Mouse (Mus musculus): Measurements from ENCODE around the gene Unc119b.
"Not testable (repeated sequence)": the region's sequence is repeated elsewhere in the genome, so short reads cannot be mapped to it uniquely, and the experiment has no call there.

The Unc119b gene

DNA sequence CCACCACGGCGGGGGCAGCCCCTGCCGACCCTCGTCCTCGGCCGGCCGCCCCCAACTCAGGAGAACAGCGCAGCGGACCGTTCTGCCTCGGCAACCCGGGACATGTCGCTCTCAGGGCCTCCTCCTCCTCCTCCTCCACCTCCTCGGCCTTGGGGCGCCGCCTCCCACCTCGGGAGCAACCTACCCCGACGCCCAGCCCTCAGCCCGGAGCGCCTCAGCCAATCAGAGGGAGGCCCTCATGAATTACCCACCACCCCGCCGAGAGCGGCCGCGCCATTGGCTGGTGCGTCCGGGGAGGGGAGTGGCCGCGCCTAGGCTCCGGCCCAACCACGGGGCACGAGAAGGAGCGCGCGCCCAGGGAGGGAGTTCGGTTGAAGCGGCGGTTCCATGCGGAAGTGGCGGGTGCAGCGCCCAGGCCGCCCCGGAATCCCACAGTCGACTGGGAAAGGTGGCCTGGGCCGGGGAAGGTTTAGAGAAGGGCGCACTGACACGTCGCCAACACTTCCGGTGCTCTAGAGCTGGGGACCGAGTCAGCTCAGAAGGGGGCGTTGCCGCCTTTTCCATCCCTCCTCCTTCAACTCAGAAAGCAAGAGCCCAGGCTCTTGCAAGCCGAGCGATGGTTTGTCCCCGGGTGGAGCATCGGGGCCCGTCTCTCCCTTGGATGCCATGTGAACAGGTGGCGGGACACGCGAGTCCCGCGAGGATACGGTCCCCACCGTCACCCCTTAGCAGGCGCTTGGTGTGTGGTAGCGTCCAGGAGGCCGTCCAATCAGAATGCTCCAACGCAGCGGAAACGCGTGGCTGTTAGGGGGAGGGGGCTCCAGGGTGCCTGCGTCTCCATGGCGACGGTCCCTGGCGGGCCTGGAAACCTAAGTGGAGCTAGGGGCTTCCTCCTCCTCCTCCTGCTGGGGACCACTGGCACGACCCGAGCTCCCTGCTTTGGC, 23.5 kb upstream of the Unc119b start, which contains the start of gene Mlec:
Mlec (minus strand) TSS at position 140 of the 944 bp plus-strand sequence.
- peak; percentile 98 to 99 for DNase-seq (ENCODE audit: low spot score in 2 of 2)

DNA sequence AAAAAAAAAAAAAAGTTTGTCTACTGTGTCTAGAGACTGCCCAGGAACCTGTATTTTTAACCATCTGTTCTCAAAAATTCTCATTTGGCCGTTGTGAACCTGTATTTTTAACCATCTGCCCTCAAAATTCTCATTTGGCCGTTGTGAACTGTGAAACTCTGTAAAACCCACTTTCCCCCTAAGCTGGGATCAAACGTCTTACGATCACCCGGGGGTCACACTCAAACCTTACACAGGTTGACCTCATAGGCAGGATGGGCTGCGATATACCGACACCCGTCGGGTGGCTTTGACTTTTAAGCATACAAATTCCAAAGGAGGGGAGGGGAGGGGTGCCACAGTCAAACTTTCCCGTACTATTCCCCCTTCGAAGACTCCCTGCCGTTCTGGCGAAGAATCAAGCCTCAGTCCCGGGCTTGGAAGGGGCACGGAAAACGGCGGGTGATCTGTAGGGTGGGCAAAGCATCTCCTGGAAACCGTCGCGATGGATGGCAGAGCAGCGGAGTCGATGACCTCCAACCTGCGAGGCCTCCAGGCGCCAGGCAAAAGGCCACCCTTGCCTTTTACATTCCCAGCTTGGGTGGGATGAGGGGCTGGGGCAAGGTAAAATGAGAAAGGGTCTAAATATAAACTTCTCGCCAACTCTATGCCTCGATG, 22.3 kb upstream of the Unc119b start:
- DNase-seq (ENCODE audit: low spot score in 2 of 2): no peak

DNA sequence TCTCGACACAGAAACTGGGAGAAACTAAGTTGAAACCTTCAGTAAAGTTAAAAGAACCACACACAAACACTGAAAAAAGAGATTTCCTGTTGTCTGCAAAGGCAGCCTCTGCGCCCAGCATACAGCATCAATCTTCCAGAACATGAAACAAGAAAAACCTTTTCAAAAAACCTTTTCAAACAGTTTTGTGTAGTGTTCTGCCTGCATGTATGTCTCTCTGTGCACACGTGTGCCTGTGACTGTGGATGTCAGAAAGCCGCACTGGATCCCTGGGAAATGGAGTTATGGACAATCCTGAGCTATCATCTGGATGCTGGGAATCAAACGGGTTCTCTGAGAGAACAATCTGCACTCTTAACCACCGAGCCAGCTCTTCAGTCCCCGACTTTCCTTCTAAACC, 21.6 kb upstream of the Unc119b start:
- DNase-seq (ENCODE audit: low spot score in 2 of 2): no peak

DNA sequence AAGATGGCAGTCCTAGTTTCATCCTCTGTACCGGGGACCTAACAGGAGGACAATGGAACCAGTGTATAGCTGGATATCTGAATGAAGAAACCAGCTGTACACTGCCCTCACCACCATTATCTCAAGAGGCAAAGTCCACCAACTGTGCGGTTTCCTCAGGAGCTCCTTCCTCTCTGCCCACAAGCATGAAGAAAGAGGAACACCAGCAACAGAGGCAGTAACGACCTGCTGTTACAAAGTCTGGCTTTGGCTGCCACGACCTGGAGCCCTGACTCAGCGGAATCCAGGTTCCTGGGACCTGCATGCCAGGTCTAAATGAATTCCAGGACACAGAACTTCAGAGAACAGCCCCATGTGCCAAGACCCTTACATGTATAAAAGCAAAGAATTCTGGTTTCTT, 21.1 kb upstream of the Unc119b start:
- DNase-seq (ENCODE audit: low spot score in 2 of 2): peak in 1 of 2 experiments; percentile 30

DNA sequence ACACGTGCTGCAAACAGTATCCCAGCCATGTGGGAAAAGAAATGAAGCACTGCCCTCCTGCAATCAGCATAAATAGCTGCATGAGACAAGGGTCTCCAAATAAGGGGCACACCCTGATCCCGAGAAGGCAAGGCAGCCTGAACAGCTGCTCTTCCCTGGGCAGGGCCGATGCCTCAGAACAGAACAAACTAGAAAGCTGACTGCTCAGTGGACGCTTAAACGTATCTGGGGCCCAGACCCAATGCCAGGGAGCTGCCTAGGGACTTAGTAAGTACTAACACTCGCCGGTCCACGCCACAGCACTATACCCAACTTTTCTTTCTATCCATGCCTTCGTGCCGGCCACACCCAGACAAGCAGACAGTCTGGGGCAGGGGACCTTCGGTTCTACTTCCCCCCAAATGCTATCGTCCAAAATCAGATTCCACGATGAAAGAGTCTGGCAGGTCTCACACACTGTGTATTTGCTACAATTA, 20.4 kb upstream of the Unc119b start:
- no peak for DNase-seq (ENCODE audit: low spot score in 2 of 2)

DNA sequence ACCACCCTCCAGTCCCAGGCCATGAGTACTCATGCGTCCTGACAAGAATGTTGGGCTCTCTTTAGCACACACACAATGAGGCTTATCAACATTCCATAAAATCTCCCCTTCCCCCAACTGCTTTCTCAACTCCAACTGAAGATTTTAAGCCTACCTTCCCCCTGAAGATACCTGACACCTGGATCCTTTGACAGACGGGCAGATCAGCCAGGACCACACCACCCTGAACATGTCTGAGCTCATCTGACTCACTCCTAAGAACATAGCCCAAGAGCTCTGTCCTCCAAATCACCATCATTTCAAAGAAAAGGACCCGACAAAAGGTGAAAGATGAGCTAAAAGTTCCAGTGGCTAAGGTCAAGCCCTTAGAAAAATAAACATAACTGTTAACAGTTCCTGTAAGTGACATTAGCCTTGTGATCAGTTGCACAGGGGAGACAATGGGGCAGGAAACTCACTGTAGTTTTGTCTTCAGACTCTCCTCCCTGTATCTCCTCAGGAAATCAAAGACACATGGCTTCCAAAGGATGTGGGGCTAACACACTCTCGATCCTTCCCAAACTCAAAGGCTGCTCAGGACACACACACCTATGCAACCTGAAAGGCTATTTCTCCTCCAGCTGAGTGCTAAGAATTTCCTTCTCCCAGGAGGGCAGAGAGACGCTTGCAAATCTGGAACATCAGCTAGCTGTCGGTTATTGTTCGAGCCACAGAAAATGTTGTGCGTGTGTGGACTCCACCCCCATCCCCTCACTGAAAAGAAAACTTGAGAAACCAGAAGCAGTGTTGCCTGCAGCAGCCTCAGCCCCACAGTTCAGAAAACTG, 17.6 kb upstream of the Unc119b start:
- no peak for DNase-seq (ENCODE audit: low spot score in 2 of 2)

DNA sequence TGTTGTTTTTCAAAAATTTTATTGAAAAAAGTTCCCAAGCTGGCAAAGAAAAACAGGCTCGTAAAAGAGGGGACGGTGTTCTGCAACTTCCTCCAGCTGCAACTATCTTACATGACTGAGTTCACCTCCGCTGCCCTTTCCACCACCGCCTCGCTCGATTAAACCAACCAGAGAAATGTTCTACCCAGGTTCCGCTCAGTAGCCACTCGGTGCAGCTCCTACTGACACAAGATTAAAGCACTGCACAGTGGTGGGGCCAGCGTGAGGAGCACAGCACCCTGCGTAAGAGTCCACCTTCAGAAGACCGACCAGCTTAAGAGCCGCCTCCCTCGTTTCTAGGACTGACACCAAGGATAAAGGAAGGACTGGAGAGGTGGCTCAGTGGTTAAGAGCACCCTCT, 16.7 kb upstream of the Unc119b start:
- DNase-seq (ENCODE audit: low spot score in 2 of 2): no peak

DNA sequence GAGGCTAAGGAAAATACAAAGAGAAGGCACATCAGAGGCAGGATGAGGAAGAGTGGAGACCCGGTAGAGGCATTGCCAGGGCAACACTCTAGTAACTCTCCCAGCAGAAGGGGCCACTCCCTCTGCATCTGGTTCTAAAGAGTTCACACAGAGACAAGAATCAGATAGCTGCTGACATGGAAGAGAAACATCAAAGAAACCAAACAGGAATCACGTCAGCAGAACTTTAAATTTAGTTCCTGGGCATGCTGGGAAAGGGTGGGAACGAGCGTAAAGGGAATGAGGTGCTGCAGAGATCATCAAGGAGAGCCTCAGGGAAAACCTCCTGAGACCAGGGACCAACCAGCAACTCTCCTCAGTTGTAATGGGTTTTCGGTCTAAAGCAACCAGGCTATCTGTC, 16.2 kb upstream of the Unc119b start:
- DNase-seq (ENCODE audit: low spot score in 2 of 2): no peak

DNA sequence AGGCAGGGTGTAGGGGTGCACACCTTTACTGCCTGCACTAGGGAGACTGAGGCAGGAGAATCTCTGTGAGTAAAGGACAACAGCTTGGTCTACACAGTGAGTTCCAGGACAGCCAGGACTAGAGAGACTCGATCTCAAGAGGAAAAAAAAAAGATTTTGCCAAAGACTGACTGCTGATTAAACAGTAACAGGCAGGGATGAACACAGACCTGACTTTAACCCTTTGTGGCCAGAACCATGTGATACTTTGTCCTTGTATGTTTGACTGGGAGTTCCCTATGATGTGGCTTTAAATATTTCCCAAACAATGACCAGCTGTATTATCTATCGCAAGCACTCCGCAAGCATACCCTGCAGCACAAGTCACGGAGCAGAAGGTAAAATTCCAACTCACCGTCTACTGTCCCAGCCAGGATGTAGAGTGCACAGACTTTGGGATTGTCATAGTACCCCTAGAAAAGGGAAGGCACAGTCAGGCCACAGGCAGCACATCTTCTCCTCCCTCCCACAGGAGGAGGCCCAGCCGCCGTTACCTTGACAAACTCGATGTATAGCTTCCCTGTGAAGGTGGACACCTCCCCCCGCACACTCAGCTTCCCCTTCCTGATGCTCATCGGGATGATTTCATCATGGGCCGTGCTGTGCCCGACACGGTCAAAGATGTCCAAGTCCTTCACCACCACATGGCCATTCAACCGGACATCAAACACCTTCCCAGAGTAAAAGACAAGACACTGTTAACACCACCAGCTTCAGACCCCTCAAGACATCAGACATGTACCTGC, 15.1 kb upstream of the Unc119b start:
- DNase-seq (ENCODE audit: low spot score in 2 of 2): no peak

DNA sequence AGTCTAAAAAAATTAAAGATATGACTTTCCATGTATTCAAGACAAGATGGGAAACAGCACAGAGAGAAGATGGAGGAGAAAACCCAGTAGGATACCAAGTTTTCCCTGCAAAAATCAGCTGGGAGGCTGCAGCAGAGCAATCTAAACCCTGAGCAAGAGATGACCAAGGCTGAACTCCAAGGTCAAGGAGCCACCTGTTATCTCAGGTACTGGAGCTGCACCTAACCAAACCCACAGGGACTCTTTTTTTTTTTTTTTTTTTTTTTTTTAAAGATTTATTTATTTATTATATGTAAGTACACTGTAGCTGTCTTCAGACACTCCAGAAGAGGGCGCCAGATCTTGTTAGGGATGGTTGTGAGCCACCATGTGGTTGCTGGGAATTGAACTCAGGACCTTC, 14.1 kb upstream of the Unc119b start:
- not testable (repeated sequence) for DNase-seq (ENCODE audit: low spot score in 2 of 2)

DNA sequence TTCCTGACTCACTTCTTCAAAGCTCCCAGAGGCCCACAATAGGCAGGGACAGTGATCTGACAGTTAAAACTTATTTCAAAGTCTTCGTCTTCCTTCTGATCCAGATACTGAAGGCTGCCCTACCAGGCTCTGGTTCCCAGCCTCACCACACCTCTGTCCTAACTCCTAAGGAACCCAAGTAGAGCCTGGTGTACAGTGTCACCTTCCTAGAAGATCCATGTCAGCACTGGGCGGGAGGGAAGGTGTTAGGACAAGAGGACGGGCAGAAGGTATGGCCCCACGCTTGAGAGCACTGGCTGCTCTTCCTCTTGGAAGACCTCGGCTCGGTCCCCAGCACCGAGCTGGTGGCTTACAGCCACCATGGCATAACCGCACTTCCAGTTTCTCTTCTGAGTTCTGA, 13.6 kb upstream of the Unc119b start:
- DNase-seq (ENCODE audit: low spot score in 2 of 2): no peak

DNA sequence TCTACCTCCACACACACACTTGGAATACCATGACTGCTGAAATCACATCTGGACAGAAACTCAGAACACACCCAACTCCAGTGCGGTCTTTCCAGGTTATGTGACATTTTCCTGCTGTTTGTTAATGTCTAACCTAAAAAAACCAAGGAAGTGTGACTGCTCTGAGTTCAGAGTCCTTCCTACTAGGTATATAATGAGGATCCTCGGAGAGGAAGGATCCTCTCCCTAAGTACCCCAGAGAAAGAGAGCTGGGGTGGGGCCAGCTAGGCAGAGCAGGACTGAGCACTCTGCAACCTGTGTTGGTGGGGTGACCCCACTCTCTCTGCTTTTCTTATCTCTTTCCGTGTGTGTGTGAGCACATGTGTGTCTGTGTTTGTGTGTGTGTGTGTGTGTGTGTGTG, 12.6 kb upstream of the Unc119b start:
- DNase-seq (ENCODE audit: low spot score in 2 of 2): no peak

DNA sequence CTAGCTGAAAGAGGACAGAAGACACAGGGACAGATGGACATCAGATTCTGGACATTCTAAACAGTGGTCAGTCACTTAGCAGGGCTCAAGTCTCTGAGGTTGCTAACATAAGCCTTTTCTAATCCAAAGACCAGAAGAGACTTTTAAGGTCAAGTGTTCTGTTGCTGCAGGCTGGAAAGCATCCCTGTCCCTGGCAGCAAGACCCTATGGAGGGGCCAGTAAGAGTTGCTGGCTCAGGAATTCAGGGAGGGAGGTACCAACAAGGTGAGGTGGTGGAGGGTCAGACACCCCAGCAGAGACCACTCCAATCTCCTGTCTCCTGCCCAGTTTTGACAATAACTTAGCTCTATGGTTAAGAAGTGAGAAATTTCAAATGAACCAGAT, 12.0 kb upstream of the Unc119b start:
- no peak for DNase-seq (ENCODE audit: low spot score in 2 of 2)

DNA sequence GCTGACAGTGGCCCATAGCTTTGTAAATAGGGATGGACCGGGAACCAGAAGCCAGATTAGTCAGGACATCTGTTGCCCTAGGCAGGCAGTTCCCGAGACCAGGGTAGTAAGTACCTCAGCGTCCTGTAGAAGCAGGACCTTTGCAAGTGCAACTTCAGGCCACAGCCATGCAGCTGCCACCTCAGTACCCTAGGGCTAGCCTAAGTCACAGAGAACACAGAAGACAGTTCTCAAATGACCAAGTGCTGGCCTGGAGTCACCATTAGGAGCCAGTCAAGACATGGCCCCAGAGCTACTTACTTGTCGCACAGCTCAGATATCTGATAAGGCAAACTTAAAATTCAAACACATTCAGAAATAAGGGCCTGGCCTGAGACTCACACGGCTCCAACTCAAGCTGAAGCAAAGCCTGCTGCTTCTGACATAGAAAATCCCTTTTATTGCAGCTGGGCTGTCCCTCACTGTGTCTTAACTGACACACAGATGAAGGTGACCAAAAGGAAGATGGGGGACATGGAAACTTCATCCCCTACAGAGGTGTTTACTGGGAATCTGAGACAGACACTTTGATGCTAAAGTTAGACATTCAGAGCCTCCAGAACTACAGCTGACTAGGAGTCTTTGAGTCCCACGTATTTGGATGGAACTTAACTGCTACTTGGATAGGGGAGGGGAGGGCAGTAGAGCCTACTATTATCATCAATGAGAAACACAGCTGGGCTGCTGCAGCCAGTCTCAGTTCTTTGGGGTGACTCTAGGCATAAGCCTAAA, 11.4 kb upstream of the Unc119b start:
- no peak for DNase-seq (ENCODE audit: low spot score in 2 of 2)

DNA sequence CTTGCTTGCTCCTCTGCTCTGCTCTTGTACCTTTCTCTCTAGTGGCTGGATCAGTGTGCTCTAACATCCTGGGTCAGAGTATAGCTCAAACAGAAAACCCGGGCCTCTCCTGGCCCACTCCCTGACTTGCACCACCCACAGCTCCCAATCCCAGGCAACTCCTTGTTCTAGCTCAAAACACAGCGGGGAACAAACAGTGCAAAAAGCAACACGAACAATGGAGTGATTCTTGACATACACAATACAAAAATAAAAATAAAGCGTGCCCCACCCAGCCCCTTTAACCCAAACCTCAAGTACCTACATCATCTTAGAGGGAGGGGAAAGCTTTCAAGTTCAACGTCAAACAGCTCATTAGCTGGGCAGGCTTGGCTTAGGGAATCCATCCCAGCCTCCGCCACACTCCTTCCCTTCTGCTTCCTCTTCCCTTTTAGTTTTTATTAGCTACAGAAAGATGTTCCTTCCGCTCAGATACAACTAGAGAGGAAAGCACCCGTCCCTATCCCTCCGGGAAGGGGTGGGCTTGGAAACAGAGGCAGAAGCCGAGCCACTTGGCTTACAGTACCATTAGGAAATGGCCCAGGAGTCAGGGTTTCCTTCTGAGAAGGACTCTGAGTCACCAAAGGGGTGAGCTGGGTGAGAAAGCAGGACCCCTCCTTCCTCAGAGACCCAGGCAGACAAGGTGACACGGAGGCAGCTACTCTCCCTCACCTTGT, 10.6 kb upstream of the Unc119b start:
- no peak for DNase-seq (ENCODE audit: low spot score in 2 of 2)

DNA sequence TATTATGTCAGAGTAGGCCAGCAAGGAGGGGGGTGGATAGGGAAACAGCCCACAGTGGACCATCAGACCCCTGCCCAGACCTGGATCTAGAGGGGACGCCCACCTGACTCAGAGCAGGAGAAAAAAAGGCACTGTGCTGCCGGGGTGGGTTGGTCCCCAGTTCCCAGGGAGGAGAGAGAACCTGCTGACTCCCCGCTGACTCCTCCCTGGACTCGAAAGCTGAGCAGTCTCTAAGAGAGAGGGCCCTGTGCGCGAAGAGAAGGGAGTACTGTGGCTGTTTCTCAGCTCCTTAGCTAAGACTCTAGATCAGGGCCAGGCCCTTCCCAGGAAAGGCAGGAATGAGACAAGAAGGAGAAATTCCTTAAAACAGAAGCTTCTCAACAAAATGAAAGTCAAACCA, 9.7 kb upstream of the Unc119b start:
- DNase-seq (ENCODE audit: low spot score in 2 of 2): no peak

DNA sequence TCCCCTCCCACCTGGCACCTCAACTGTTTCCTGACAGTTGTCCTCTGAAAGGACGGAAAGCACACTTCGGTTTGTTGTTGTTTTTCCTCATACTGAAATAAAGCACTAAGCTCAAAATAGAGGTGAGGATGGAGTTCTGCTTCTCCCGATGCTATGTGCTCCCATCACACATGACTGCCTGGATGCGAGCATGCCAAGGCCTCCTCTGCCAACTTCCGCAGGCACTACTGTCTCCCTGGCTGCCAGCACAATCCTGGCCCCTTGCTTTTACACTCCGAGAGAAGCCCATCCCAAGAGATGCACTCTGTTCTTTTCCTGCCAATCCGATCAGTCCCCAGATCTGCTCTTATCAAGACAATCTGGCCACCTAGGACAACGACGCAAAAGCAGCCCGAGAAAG, 8.8 kb upstream of the Unc119b start:
- no peak for DNase-seq (ENCODE audit: low spot score in 2 of 2)

DNA sequence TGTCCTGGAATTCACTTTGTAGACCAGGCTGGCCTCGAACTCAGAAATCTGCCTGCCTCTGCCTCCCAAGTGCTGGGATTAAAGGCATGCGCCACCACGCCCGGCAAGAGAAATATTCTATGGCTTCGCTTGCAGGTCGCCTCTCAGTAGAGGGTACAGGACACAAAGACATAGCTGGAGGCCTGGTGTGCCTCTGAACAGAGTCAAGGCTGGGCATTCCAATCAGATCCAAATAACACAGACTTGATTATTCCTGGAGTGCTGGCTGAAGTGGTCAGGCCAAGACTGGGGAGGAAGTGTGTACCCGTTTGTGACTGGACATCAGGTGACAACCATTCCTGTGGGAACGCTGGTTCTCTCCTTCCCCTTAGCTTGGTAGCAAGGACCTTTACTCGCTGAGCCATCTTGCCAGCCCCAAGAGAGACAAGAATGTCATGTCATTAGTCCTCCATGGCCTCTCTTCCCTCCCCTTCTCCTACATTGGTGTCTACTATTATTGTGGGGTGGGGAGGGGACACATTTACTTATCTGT, 7.5 kb upstream of the Unc119b start:
- no peak for DNase-seq (ENCODE audit: low spot score in 2 of 2)

DNA sequence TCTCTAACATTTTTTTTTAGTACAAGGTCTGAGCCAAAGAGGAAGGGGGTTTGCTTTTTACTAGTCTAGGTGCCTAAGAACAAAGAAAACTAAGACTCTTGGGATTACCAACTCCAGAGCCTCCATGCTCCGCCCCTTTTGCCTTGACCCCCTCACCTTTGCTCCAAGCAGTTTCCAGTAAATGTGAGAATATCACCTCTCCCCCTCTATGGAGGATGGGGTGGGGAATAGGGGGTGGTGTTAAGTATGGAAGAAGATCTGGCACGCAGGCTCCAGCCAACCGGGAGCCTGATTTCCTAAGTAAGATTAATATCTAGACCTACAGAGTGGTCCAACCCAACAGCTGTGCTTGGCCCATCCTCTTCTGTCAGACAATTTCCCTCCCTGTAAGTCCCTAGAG, 6.0 kb upstream of the Unc119b start:
- no peak for DNase-seq (ENCODE audit: low spot score in 2 of 2)

DNA sequence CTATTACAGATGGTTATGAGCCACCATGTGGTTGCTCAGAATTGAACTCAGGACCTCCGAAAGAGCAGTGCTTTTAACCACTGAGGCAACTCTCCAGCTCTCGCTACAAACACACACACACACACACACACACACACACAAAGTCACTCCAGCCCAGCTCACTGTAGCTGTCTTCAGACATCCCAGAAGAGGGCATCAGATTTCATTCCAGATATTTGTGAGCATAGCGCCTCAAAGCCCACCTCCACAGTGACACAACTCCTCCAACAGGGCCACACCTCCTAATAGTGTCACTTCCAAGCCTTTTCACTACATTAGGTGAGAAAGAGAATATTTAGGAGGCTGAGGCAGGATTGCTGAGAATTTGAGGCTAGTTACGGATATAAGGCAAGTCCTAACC, 4.3 kb upstream of the Unc119b start:
- no peak for DNase-seq (ENCODE audit: low spot score in 2 of 2)

All from spleen, postnatal 14 days (tissue).